Mouse (Mus musculus) kidney, postnatal 0 days (tissue): ENCODE data around the gene Ap5s1. TPM values are rescaled to one million over a fixed set of nuclear protein-coding genes. Genes with fewer than 3 reads are reported as not detected.

ENCODE experiments used
- ATAC-seq: fragments of 200-750 bp; cut with Nextera tagmentation; replicated peaks from 2 replicates; pipeline ENCODE4 v1.8.0; 2017; ENCODE audit warnings: low read depth, moderate number of reproducible peaks, moderate TSS enrichment, moderate library complexity; ENCODE audit not compliant: low FRiP score
- DNase-seq: peaks from one replicate; pipeline ENCODE4 v3.0.0-alpha.2; 2016; ENCODE audit warnings: low spot score
- H3K27ac ChIP-seq: fragments of 300-500 bp; sonication (generic); 2 replicates; pipeline ENCODE4 v1.5.1; 2014; ENCODE audit warnings: mild to moderate bottlenecking
- H3K27me3 ChIP-seq: fragments of 300-500 bp; sonication (generic); 2 replicates; pipeline ENCODE4 v1.6.1; 2014; ENCODE audit warnings: low read length, mixed read lengths; ENCODE audit not compliant: insufficient read depth
- H3K36me3 ChIP-seq: fragments of 300-500 bp; sonication (generic); 2 replicates; pipeline ENCODE4 v1.6.1; 2014; ENCODE audit warnings: low read length, mixed read lengths; ENCODE audit not compliant: insufficient read depth
- H3K4me1 ChIP-seq: fragments of 300-500 bp; sonication (generic); replicated peaks from 2 replicates; pipeline ENCODE4 v1.6.1; 2014; ENCODE audit warnings: antibody characterized with exemption, low read length, mixed read lengths; ENCODE audit not compliant: insufficient read depth
- H3K4me2 ChIP-seq: fragments of 300-500 bp; sonication (generic); 2 replicates; pipeline ENCODE4 v1.6.1; 2014; ENCODE audit warnings: mild to moderate bottlenecking, low read length, moderate library complexity, mixed read lengths
- H3K4me3 ChIP-seq: fragments of 300-500 bp; sonication (generic); replicated peaks from 2 replicates; pipeline ENCODE4 v1.5.1; 2014; ENCODE audit warnings: low read depth, low read length
- H3K9ac ChIP-seq: fragments of 300-500 bp; sonication (generic); 2 replicates; pipeline ENCODE4 v1.6.1; 2014; ENCODE audit warnings: low read depth, low read length
- H3K9me3 ChIP-seq: fragments of 300-500 bp; sonication (generic); replicated peaks from 2 replicates; pipeline ENCODE4 v1.6.1; 2016; ENCODE audit warnings: low read length, inconsistent platforms, mixed read lengths
- CTCF ChIP-seq: IDR thresholded peaks from 2 replicates; pipeline ENCODE4 v1.5.1; 2016; ENCODE audit warnings: antibody characterized with exemption, low read depth, mild to moderate bottlenecking, moderate library complexity
- WGBS: fragments of 180-500 bp; shearing (Covaris S2); extraction: QIAGEN DNeasy Blood & Tissue Kit; methylation state at CpG from one replicate; pipeline ENCODE4 v1.1.7; 2014; 5-methylcytosine and 5-hydroxymethylcytosine counted together
- polyA plus RNA-seq: library from polyadenylated mRNA; unstranded; fragments of >200 nt; fragmentation: Nextera tagmentation; extraction: Ambion mirVana; gene quantifications from 2 replicates; pipeline ENCODE4 v1.2.1, GENCODE M21; 2015

Gene Ap5s1
- polyA plus RNA-seq, 1 experiment from 2014 or later, result 29.9 TPM

GRCm38 (mm10) chr2:131203816-131204409 is 3.0 kb upstream of the Ap5s1 start:
- Histone ChIP-seq H3K9ac (no peak overlapping the region), H3K9me3 (no peaks in the 10 kb centered on the region)
- ATAC-seq, result no peak

GRCm38 (mm10) chr2:131204410-131204981 is 2.4 kb upstream of the Ap5s1 start:
- no peak for TF ChIP-seq CTCF
- H3K27ac ChIP-seq, result peak overlapping the region; percentile 89
- H3K4me1 ChIP-seq, result peaks cover 10% of the 10 kb centered on the region; the same call in 1 of the 2 replicates
- H3K4me3 ChIP-seq, result no peak overlapping the region
- peak overlapping the region; percentile 24; the same call in 1 of the 2 replicates for H3K9ac ChIP-seq
- H3K9me3 ChIP-seq, result no peaks in the 10 kb centered on the region
- no peaks in the 10 kb centered on the region for H3K36me3 ChIP-seq
- peak; percentile 90 for DNase-seq
- no peak overlapping the region for H3K4me2 ChIP-seq
- no peaks in the 10 kb centered on the region for H3K27me3 ChIP-seq
- 25% methylated on average over 7 of the region's 7 CpGs for WGBS
- peak; percentile 86 for ATAC-seq

More at GRCm38 (mm10) chr2:131203816-131204409, 3.0 kb upstream of the Ap5s1 start:
- no peak for DNase-seq
- H3K27ac ChIP-seq, result peak overlapping the region; percentile 89
- 68% methylated on average over 6 of the region's 6 CpGs for WGBS
- H3K27me3 ChIP-seq, result no peaks in the 10 kb centered on the region
- no peaks in the 10 kb centered on the region for H3K36me3 ChIP-seq
- no peak for TF ChIP-seq CTCF
- no peak overlapping the region for H3K4me3 ChIP-seq
- 0 out of 2 replicates have a peak, but pooled peaks cover 4% of the 10 kb centered on the region for H3K4me1 ChIP-seq
- H3K4me2 ChIP-seq, result no peak overlapping the region

- Histone ChIP-seq H3K9me3 (no peaks in the 10 kb centered on the region), H3K4me1 (peaks cover 12% of the 10 kb centered on the region; the same call in 1 of the 2 replicates), H3K27ac (0 out of 2 replicates have a peak overlapping the region, but pooled peaks have one; percentile 89), H3K27me3 (no peaks in the 10 kb centered on the region), H3K4me2 (no peak overlapping the region), H3K4me3 (no peak overlapping the region), H3K9ac (no peak overlapping the region), H3K36me3 (no peaks in the 10 kb centered on the region)
- no peak for DNase-seq
- no peak for TF ChIP-seq CTCF
- ATAC-seq, result no peak
- WGBS, result 81% methylated on average over 8 of the region's 8 CpGs
These were observed 1.2 kb upstream of the Ap5s1 start for GRCm38 (mm10) chr2:131205521-131206182.

- no peak for ATAC-seq
- no peak for TF ChIP-seq CTCF
- Histone ChIP-seq H3K9me3 (no peaks in the 10 kb centered on the region), H3K9ac (no peak overlapping the region), H3K4me2 (no peak overlapping the region), H3K36me3 (0 out of 2 replicates have a peak, but pooled peaks cover 8% of the 10 kb centered on the region), H3K4me1 (peaks cover 16% of the 10 kb centered on the region; the same call in 1 of the 2 replicates), H3K4me3 (no peak overlapping the region), H3K27me3 (no peaks in the 10 kb centered on the region), H3K27ac (no peak overlapping the region)
- DNase-seq, result no peak
- 88% methylated on average over 2 of the region's 2 CpGs for WGBS
These were observed 1.5 kb downstream of the Ap5s1 start for GRCm38 (mm10) chr2:131208356-131208755.

GRCm38 (mm10) chr2:131209125-131209795 is 2.4 kb downstream of the Ap5s1 start:
- Histone ChIP-seq H3K4me3 (no peak overlapping the region), H3K9ac (no peak overlapping the region), H3K27ac (peak overlapping the region; percentile 92), H3K27me3 (no peaks in the 10 kb centered on the region), H3K36me3 (0 out of 2 replicates have a peak, but pooled peaks cover 8% of the 10 kb centered on the region), H3K4me2 (peak overlapping the region; percentile 65; the same call in 1 of the 2 replicates), H3K9me3 (no peaks in the 10 kb centered on the region), H3K4me1 (peaks cover 16% of the 10 kb centered on the region; the same call in 1 of the 2 replicates)
- ATAC-seq (no peak), DNase-seq (no peak)
- WGBS, result 75% methylated on average over 4 of the region's 4 CpGs
- no peak for TF ChIP-seq CTCF
